Comparison of ENCODE assay signal across 10 mouse cellular contexts in the genomic region with DNA sequence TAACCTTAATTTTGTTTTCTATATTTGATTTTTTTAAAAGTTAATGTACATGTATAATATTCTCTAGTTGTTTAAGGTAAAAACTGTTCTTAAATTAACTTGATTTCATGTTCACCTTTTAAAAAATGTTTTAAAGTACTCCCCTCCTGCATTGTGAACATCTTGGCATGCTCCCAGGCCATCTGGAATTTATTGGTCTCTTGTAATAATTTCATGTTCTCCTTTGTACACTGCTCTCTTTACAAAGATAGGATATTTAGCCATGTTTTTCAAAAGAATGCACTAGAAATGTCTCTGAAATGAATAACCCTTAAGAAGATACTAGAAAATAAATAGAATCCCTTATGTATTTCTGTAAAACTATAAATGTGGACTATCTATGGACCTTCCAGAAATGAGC. TPM values are rescaled to one million over a fixed set of nuclear protein-coding genes. Genes with fewer than 3 reads are reported as not detected.
DNase-seq lines count a peak whose midpoint lies in the region; ATAC-seq and TF ChIP-seq lines count a peak whose summit lies in the region.
"Had no signal": no experiment of that assay in that cellular context is flagged by ENCODE, and none has a peak within 500 bp of the region (broad histone marks: within the 10 kb centered on the region; RNA-seq: fewer than 3 reads in every experiment).

No protein-coding gene starts in this region.

- H3K9ac ChIP-seq in hindbrain, embryonic 11.5 days (ENCODE audit: low read depth, low read length), result no peak overlapping the region
- H3K9ac ChIP-seq in hindbrain, embryonic 16.5 days (ENCODE audit: low read depth, low read length), result no peak overlapping the region
- H3K9ac ChIP-seq in limb, embryonic 13.5 days, result peak overlapping the region; percentile 77
- H3K9ac ChIP-seq: neural tube, embryonic 12.5 days had no signal

- no peak overlapping the region for H3K27ac ChIP-seq in hindbrain, embryonic 11.5 days (ENCODE audit: low read depth, low read length)
- no peak overlapping the region for H3K27ac ChIP-seq in hindbrain, embryonic 16.5 days (ENCODE audit: low read depth, low read length)
- peak overlapping the region; percentile 100 for H3K27ac ChIP-seq in embryonic fibroblast, embryonic 13.5 days (ENCODE audit: insufficient read depth, low read length)
- H3K27ac ChIP-seq in limb, embryonic 13.5 days, result peak overlapping the region; percentile 96
- H3K27ac ChIP-seq: neural tube, embryonic 12.5 days had no signal

- H3K36me3 ChIP-seq in hindbrain, embryonic 11.5 days (ENCODE audit: control insufficient read depth, insufficient read depth, low read length), result no peaks in the 10 kb centered on the region
- H3K36me3 ChIP-seq in hindbrain, embryonic 16.5 days (ENCODE audit: control insufficient read depth, insufficient read depth, low read length), result no peaks in the 10 kb centered on the region
- H3K36me3 ChIP-seq in limb, embryonic 13.5 days, result no peaks in the 10 kb centered on the region
- H3K36me3 ChIP-seq: G1E; neural tube, embryonic 12.5 days had no signal

- H3K4me1 ChIP-seq in hindbrain, embryonic 11.5 days (replicated peaks; ENCODE audit: control insufficient read depth, insufficient read depth, low read length), result no peaks in the 10 kb centered on the region
- H3K4me1 ChIP-seq in hindbrain, embryonic 16.5 days (ENCODE audit: control insufficient read depth, insufficient read depth, low read depth, low read length), result no peaks in the 10 kb centered on the region
- H3K4me1 ChIP-seq in embryonic fibroblast, embryonic 13.5 days (ENCODE audit: control insufficient read depth, insufficient read depth, low read length), result peaks cover 9% of the 10 kb centered on the region
- peaks cover 19% of the 10 kb centered on the region for H3K4me1 ChIP-seq in limb, embryonic 13.5 days
- H3K4me1 ChIP-seq: neural tube, embryonic 12.5 days had no signal

- H3K9me3 ChIP-seq in hindbrain, embryonic 11.5 days (ENCODE audit: control insufficient read depth, low read length), result no peaks in the 10 kb centered on the region
- no peaks in the 10 kb centered on the region for H3K9me3 ChIP-seq in hindbrain, embryonic 16.5 days (ENCODE audit: control insufficient read depth, low read length)
- H3K9me3 ChIP-seq in limb, embryonic 13.5 days, result no peaks in the 10 kb centered on the region
- H3K9me3 ChIP-seq: G1E; neural tube, embryonic 12.5 days had no signal

- TF ChIP-seq CTCF in embryonic fibroblast, embryonic 13.5 days (IDR thresholded peaks at IDR 0.05; ENCODE audit: borderline replicate concordance, insufficient read depth, low read length), result no peak

- no peaks in the 10 kb centered on the region for H3K27me3 ChIP-seq in hindbrain, embryonic 11.5 days (ENCODE audit: control insufficient read depth, insufficient read depth, low read length)
- no peaks in the 10 kb centered on the region for H3K27me3 ChIP-seq in hindbrain, embryonic 16.5 days (replicated peaks; ENCODE audit: control insufficient read depth, insufficient read depth, low read length)
- no peaks in the 10 kb centered on the region for H3K27me3 ChIP-seq in limb, embryonic 13.5 days
- H3K27me3 ChIP-seq: neural tube, embryonic 12.5 days had no signal

- no peak for DNase-seq in hindbrain, embryonic 11.5 days (ENCODE audit: low spot score)
- peak; percentile 54 for DNase-seq in Muller cell, postnatal 12 days (ENCODE audit: inconsistent ontology term)
- DNase-seq in retina, postnatal 1 day, result no peak
- DNase-seq in adrenal gland, postnatal 36 days, result no peak
- no peak for DNase-seq in urinary bladder, adult 2 months (ENCODE audit: low spot score)

- ATAC-seq in hindbrain, embryonic 11.5 days (ENCODE audit: low FRiP score), result no peak
- ATAC-seq in hindbrain, embryonic 16.5 days, result no peak
- ATAC-seq in limb, embryonic 13.5 days (ENCODE audit: low FRiP score, low read depth), result no peak

- no peak overlapping the region for H3K4me2 ChIP-seq in hindbrain, embryonic 11.5 days (replicated peaks; ENCODE audit: low read depth, low read length)
- H3K4me2 ChIP-seq in hindbrain, embryonic 16.5 days (ENCODE audit: low read length), result no peak overlapping the region
- peak overlapping the region; percentile 57 for H3K4me2 ChIP-seq in limb, embryonic 13.5 days (replicated peaks)
- H3K4me2 ChIP-seq: neural tube, embryonic 12.5 days had no signal

- TF ChIP-seq POLR2A in embryonic fibroblast, embryonic 13.5 days (IDR thresholded peaks at IDR 0.05; ENCODE audit: low read depth, low read length), result no peak

- H3K4me3 ChIP-seq in hindbrain, embryonic 11.5 days (ENCODE audit: low read depth, low read length), result peak overlapping the region; percentile 24
- H3K4me3 ChIP-seq in hindbrain, embryonic 16.5 days (ENCODE audit: low read length), result no peak overlapping the region
- H3K4me3 ChIP-seq in embryonic fibroblast, embryonic 13.5 days (ENCODE audit: insufficient read depth, low read length), result peak overlapping the region; percentile 85
- peak overlapping the region; percentile 49 for H3K4me3 ChIP-seq in limb, embryonic 13.5 days
- H3K4me3 ChIP-seq: neural tube, embryonic 12.5 days had no signal

RNA-seq across cellular contexts. Expression of gene Col3a1, which starts 0.6 kb away (rescaled TPM):
- polyA plus RNA-seq in hindbrain, embryonic 11.5 days (2014; fragmentation: Nextera tagmentation; extraction: Ambion mirVana), result 310 and 317 TPM in 2 replicates
- 183 and 299 TPM in 2 replicates for polyA plus RNA-seq in hindbrain, embryonic 16.5 days (2015; fragmentation: Nextera tagmentation; extraction: Ambion mirVana)
- polyA plus RNA-seq in embryonic fibroblast, embryonic 13.5 days (2011; ENCODE audit: insufficient read length, low read depth, missing spikeins), result 1,952 and 4,064 TPM in 2 replicates
- 1,577 and 1,717 TPM in 2 replicates for polyA plus RNA-seq in limb, embryonic 13.5 days (2015; fragmentation: Nextera tagmentation; extraction: Ambion mirVana)
- total RNA-seq in adrenal gland, postnatal 36 days (2021), result 100 to 1,000 TPM; 175 to 416 TPM
- polyA plus RNA-seq in urinary bladder, adult 2 months (2012; rRNA removed), result 1,652 and 1,995 TPM in 2 replicates
- polyA plus RNA-seq: G1E had no signal

Comparison
In these comparisons a context has a peak if more than half of its experiments do, and no peak if none do; other contexts are left out.
1. H3K27ac ChIP-seq: peak in embryonic fibroblast, embryonic 13.5 days (single experiment) and limb, embryonic 13.5 days (single experiment); none in hindbrain, embryonic 11.5 days (single experiment) and hindbrain, embryonic 16.5 days (single experiment).